Mouse (Mus musculus) midbrain, postnatal 0 days (tissue): ENCODE data around the gene Nol11. TPM values are rescaled to one million over a fixed set of nuclear protein-coding genes. Genes with fewer than 3 reads are reported as not detected.

Experiments
- ATAC-seq: fragments of 200-750 bp; cut with Nextera tagmentation; 2 replicates; pipeline ENCODE4 v1.8.0; 2017; ENCODE audit warnings: moderate number of reproducible peaks, mild to moderate bottlenecking, moderate TSS enrichment, moderate library complexity; ENCODE audit not compliant: low FRiP score
- DNase-seq: peaks from one replicate; pipeline ENCODE4 v3.0.0-alpha.2; 2015; ENCODE audit warnings: low spot score
- H3K27ac ChIP-seq: fragments of 300-500 bp; sonication (generic); 2 replicates; pipeline ENCODE4 v1.5.1; 2014; ENCODE audit warnings: low read depth, mild to moderate bottlenecking, low read length, mixed read lengths
- H3K27me3 ChIP-seq: fragments of 300-500 bp; sonication (generic); 2 replicates; pipeline ENCODE4 v1.6.1; 2014; ENCODE audit warnings: low read length, control low read depth, mixed read lengths; ENCODE audit not compliant: insufficient read depth
- H3K36me3 ChIP-seq: fragments of 300-500 bp; sonication (generic); 2 replicates; pipeline ENCODE4 v1.6.1; 2014; ENCODE audit warnings: low read length, control low read depth, mixed read lengths; ENCODE audit not compliant: insufficient read depth
- H3K4me1 ChIP-seq: fragments of 300-500 bp; sonication (generic); 2 replicates; pipeline ENCODE4 v1.6.1; 2014; ENCODE audit warnings: mild to moderate bottlenecking, control low read depth, antibody characterized with exemption, low read length, mixed read lengths; ENCODE audit not compliant: insufficient read depth
- H3K4me2 ChIP-seq: fragments of 300-500 bp; sonication (generic); 2 replicates; pipeline ENCODE4 v1.6.1; 2014; ENCODE audit warnings: low read depth, mild to moderate bottlenecking, low read length, mixed read lengths; ENCODE audit not compliant: poor library complexity, severe bottlenecking
- H3K4me3 ChIP-seq: fragments of 300-500 bp; sonication (generic); 2 replicates; pipeline ENCODE4 v1.5.1; 2014; ENCODE audit warnings: low read depth, mild to moderate bottlenecking, low read length, moderate library complexity
- H3K9ac ChIP-seq: fragments of 300-500 bp; sonication (generic); replicated peaks from 2 replicates; pipeline ENCODE4 v1.6.1; 2014; ENCODE audit warnings: mild to moderate bottlenecking, low read length, moderate library complexity, mixed read lengths; ENCODE audit not compliant: poor library complexity, severe bottlenecking
- H3K9me3 ChIP-seq: fragments of 300-500 bp; sonication (generic); 2 replicates; pipeline ENCODE4 v1.6.1; 2016; ENCODE audit warnings: low read length, control low read depth
- CTCF ChIP-seq: IDR thresholded peaks from 2 replicates; pipeline ENCODE4 v1.5.1; 2016; ENCODE audit warnings: antibody characterized with exemption, mild to moderate bottlenecking
- WGBS: fragments of 180-500 bp; shearing (Covaris S2); extraction: QIAGEN DNeasy Blood & Tissue Kit; methylation state at CpG from one replicate; pipeline ENCODE4 v1.1.7; 2014; 5-methylcytosine and 5-hydroxymethylcytosine counted together
- polyA plus RNA-seq: library from polyadenylated mRNA; unstranded; fragments of >200 nt; fragmentation: Nextera tagmentation; extraction: Ambion mirVana; gene quantifications from 2 replicates; pipeline ENCODE4 v1.2.1, GENCODE M21; 2015
- total RNA-seq: library from RNA; depleted of rRNA; stranded (reverse); fragments of >200 nt; gene quantifications from 2 replicates; pipeline ENCODE4 v1.2.3, GENCODE M21; 2014

Nol11 gene
- total and polyA plus RNA-seq, 2 experiments from 2014 or later, result 35.6 to 36.9 TPM

DNA sequence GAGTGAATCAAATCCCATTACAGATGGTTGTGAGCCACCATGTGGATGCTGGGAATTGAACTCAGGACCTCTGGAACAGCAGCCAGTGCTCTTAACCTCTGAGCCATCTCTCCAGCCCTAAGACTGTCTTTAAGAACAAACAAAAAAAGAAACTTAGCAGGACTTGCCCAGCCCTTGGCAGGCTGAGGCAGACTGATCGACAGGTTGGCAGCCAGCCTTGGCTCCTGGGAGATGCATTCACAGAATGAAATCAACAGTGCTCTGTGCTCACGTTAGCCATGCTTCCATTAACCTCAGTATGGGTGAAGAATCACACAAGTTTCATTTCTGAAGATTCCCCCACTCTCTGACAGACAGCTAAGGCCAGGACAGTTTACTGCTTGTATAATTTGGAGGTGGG, 1.2 kb upstream of the Nol11 start:
- DNase-seq (peak; percentile 42), ATAC-seq (no peak)
- H3K27me3 ChIP-seq, result no peaks in the 10 kb centered on the region
- no peaks in the 10 kb centered on the region for H3K9me3 ChIP-seq
- H3K4me1 ChIP-seq, result peaks cover 3% of the 10 kb centered on the region; the same call in 1 of the 2 replicates
- H3K4me2 ChIP-seq, result no peak overlapping the region
- H3K9ac ChIP-seq, result no peak overlapping the region
- no peak overlapping the region for H3K4me3 ChIP-seq
- no peaks in the 10 kb centered on the region for H3K36me3 ChIP-seq
- H3K27ac ChIP-seq, result no peak overlapping the region
- no peak for TF ChIP-seq CTCF
- 60% methylated on average over 2 of the region's 2 CpGs for WGBS

DNA sequence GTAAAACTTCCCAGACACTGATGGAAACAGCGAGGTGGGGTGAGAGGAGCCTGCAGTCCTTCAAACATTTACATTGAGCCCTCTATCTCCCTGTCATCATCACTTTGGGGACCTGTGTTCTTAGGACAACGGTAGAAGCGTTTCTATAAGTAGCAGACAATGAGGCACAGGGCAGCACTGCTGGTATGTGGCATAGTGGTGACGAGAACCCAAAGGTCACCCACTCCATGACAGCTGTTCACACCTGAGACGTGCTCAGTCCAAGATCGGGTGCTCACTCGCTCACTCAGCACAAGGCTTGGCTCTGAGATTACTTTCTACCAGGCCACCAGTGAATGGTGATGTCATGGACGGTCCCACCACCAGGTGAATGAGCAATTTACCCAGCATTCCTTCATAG, 5.4 kb downstream of the Nol11 start:
- ATAC-seq (no peak), DNase-seq (no peak)
- Histone ChIP-seq H3K27ac (no peak overlapping the region), H3K4me3 (no peak overlapping the region), H3K4me1 (peaks cover 3% of the 10 kb centered on the region; the same call in 1 of the 2 replicates), H3K9me3 (no peaks in the 10 kb centered on the region), H3K4me2 (no peak overlapping the region), H3K36me3 (peaks cover 37% of the 10 kb centered on the region), H3K9ac (no peak overlapping the region), H3K27me3 (no peaks in the 10 kb centered on the region)
- TF ChIP-seq CTCF, result no peak
- 93% methylated on average over 8 of the region's 8 CpGs for WGBS

DNA sequence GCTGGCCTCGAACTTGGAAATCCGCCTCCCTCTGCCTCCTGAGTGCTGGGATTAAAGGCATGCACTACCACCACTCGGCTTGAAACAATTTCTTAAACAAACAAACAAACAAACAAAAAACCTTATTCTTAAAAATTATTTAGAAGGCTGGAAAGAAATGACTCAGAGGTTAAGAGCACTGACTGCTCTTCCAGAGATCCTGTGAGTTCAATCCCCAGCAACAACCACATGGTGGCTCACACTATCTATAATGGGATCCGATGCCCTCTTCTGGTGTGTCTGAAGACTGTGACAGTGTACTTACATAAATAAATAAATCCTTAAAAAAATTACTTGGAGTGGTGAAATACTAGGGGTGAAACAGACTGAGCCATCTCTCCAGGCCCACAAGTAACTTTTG, 28.0 kb downstream of the Nol11 start:
- WGBS, result 87% methylated on average over 4 of the region's 4 CpGs
- no peaks in the 10 kb centered on the region for H3K4me1 ChIP-seq
- no peak overlapping the region for H3K4me3 ChIP-seq
- H3K27ac ChIP-seq, result no peak overlapping the region
- TF ChIP-seq CTCF, result 0 out of 2 replicates have a peak, but pooled peaks have one; percentile 1
- H3K4me2 ChIP-seq, result no peak overlapping the region
- H3K9me3 ChIP-seq, result no peaks in the 10 kb centered on the region
- DNase-seq (no peak), ATAC-seq (no peak)
- no peaks in the 10 kb centered on the region for H3K36me3 ChIP-seq
- H3K27me3 ChIP-seq, result no peaks in the 10 kb centered on the region
- no peak overlapping the region for H3K9ac ChIP-seq

DNA sequence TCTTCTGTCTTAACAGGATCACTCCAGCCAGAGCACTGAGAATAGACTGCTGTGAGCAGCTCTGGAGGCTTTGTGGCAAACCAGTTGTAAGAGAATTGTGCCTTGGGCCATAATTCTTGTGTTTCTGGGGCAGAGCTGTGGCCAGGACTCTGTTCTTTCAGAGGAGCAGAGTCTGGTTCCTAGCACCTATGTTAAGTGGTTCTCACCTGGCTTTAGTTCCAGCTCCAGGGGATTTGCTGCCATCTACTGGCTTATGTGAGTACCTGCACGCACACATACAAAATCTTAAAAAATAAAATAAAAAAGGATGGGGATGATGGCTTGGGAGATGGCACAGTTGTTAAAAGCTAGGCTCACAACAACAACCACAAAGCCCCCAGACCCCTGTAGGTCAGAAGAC, 30.1 kb downstream of the Nol11 start:
- no peaks in the 10 kb centered on the region for H3K36me3 ChIP-seq
- 49% methylated on average over 1 of the region's 1 CpGs for WGBS
- H3K4me1 ChIP-seq, result no peaks in the 10 kb centered on the region
- DNase-seq, result peak; percentile 9
- no peaks in the 10 kb centered on the region for H3K9me3 ChIP-seq
- no peak for ATAC-seq
- no peak overlapping the region for H3K4me2 ChIP-seq
- no peak overlapping the region for H3K9ac ChIP-seq
- no peak overlapping the region for H3K4me3 ChIP-seq
- no peak overlapping the region for H3K27ac ChIP-seq
- H3K27me3 ChIP-seq, result no peaks in the 10 kb centered on the region
- TF ChIP-seq CTCF, result peak; percentile 54

DNA sequence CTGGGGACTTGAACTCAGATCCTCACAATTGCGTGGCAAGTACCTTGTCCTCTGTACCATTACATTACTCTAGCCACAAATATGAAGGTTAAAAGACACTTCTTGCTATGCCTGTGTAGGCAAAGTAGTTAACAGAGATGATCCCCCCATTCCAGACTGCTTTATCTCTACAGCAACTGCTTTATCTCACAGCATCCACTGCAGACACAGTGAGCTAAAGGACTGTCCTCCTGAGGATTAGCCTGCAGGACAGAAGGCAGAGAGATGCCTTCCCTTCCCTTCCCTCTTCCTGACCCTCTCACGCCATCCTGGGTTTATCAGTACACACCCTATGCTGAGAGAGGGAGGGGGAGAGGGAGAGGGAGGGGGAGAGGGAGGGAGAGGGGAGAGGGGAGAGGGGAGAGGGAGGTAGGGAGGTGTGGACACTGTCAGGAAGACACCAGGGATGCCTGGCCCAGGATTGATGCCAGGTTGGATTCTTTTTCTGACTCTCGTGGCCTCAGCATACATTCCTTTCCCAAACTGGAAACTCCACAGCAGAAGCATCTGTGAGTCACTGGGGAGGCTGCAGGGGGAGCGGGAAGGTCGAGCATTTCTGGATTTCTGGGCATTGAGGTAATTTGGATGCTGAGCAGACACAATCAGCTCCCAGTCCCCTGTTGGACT, 32.1 kb downstream of the Nol11 start:
- no peak for TF ChIP-seq CTCF
- no peaks in the 10 kb centered on the region for H3K36me3 ChIP-seq
- H3K9ac ChIP-seq, result no peak overlapping the region
- 56% methylated on average over 5 of the region's 5 CpGs for WGBS
- H3K27ac ChIP-seq, result no peak overlapping the region
- no peaks in the 10 kb centered on the region for H3K27me3 ChIP-seq
- no peak overlapping the region for H3K4me2 ChIP-seq
- H3K4me1 ChIP-seq, result no peaks in the 10 kb centered on the region
- no peak for ATAC-seq
- H3K9me3 ChIP-seq, result no peaks in the 10 kb centered on the region
- DNase-seq, result no peak
- no peak overlapping the region for H3K4me3 ChIP-seq

DNA sequence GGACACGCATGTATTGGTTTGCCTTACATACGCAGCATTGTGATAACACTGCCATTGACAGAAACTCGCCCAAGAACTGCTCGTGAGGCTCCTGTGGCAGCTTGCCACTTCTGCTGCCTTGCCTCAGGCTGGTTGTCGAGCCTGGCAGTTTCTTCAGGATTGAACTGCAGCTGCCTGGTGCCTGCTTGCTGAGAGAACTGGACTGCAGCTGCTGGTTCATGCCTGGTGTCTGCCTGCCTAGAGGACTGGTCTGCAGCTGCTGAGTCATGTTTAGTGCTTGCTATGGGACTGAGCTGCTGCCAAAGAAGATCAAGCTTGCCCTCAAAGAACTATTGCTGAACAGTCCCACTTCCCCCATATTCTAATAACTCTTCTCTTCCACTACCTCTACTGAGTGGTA, 33.9 kb downstream of the Nol11 start:
- Histone ChIP-seq H3K9me3 (no peaks in the 10 kb centered on the region), H3K4me1 (no peaks in the 10 kb centered on the region), H3K4me2 (no peak overlapping the region), H3K27me3 (no peaks in the 10 kb centered on the region), H3K9ac (no peak overlapping the region), H3K4me3 (no peak overlapping the region), H3K36me3 (no peaks in the 10 kb centered on the region), H3K27ac (no peak overlapping the region)
- ATAC-seq (no peak), DNase-seq (no peak)
- no peak for TF ChIP-seq CTCF
- 76% methylated on average over 5 of the region's 5 CpGs for WGBS
